Mouse (Mus musculus) midbrain, embryonic 14.5 days (tissue): ENCODE results near the gene Cyp2d11. TPM values are rescaled to one million over a fixed set of nuclear protein-coding genes. Genes with fewer than 3 reads are reported as not detected.

Source experiments
- microRNA-seq: library from miRNA; unstranded; fragments of <30 nt; microRNA quantifications from one replicate; pipeline ENCODE4, GENCODE M21; 2016
- polyA plus RNA-seq: library from polyadenylated mRNA; unstranded; fragments of >200 nt; fragmentation: Nextera tagmentation; extraction: Ambion mirVana; gene quantifications from 2 replicates; pipeline ENCODE4 v1.2.1, GENCODE M21; 2014

Cyp2d11 gene
- polyA plus RNA-seq, 1 experiment from 2014 or later: not detected

Small RNA genes lying within 50 kb of the gene (microRNA-seq; reads per million reads assigned to microRNA genes)
- gene Gm25990 (not detected), gene Gm27331 (not detected), gene Mir7684 (not detected)

Other genes starting within 250 kb of the Cyp2d11 start
- 132 and 158 TPM in 2 replicates for gene Srebf2, start 246.8 kb downstream of the Cyp2d11 start, polyA plus RNA-seq
- gene Shisa8, start 181.2 kb downstream of the Cyp2d11 start, polyA plus RNA-seq: 0.70 and 1.5 TPM in 2 replicates
- 0.19 TPM in 1 of 2 replicates, not detected in the other for gene Tnfrsf13c, start 169.7 kb downstream of the Cyp2d11 start, polyA plus RNA-seq
- 13.9 and 23.2 TPM in 2 replicates for gene Cenpm, start 149.3 kb downstream of the Cyp2d11 start, polyA plus RNA-seq
- gene 1500009C09Rik, start 141.6 kb downstream of the Cyp2d11 start, polyA plus RNA-seq: 12.2 and 47.6 TPM in 2 replicates
- 361 and 403 TPM in 2 replicates for gene Sept3, start 119.1 kb downstream of the Cyp2d11 start, polyA plus RNA-seq
- gene Wbp2nl, start 95.1 kb downstream of the Cyp2d11 start, polyA plus RNA-seq: not detected in 2 replicates
- 23.0 and 27.3 TPM in 2 replicates for gene Naga, start 55.1 kb downstream of the Cyp2d11 start, polyA plus RNA-seq
- 0.85 and 1.3 TPM in 2 replicates for gene Pheta2, start 55.1 kb downstream of the Cyp2d11 start, polyA plus RNA-seq
- 286 and 365 TPM in 2 replicates for gene Smdt1, start 55.1 kb downstream of the Cyp2d11 start, polyA plus RNA-seq
- 375 and 469 TPM in 2 replicates for gene Ndufa6, start 39.7 kb downstream of the Cyp2d11 start, polyA plus RNA-seq
- gene Cyp2d22, start 13.8 kb downstream of the Cyp2d11 start, polyA plus RNA-seq: 0.76 and 2.1 TPM in 2 replicates
- gene Cyp2d10, start 13.2 kb upstream of the Cyp2d11 start, polyA plus RNA-seq: not detected in 2 replicates
- not detected in 2 replicates for gene Cyp2d9, start 39.4 kb upstream of the Cyp2d11 start, polyA plus RNA-seq
- not detected in 2 replicates for gene Cyp2d12, start 161.1 kb upstream of the Cyp2d11 start, polyA plus RNA-seq
- not detected in 2 replicates for gene Cyp2d34, start 226.9 kb upstream of the Cyp2d11 start, polyA plus RNA-seq